Mouse (Mus musculus) liver, postnatal 0 days (tissue): ENCODE measurements around the gene Zg16. TPM values are rescaled to one million over a fixed set of nuclear protein-coding genes. Genes with fewer than 3 reads are reported as not detected.

Experiments used
- ATAC-seq: fragments of 200-750 bp; cut with Nextera tagmentation; 2 replicates; pipeline ENCODE4 v1.8.0; 2017; ENCODE audit warnings: mild to moderate bottlenecking, moderate library complexity
- DNase-seq: peaks from one replicate; pipeline ENCODE4 v3.0.0-alpha.2; 2016
- H3K27ac ChIP-seq: fragments of 300-500 bp; sonication (generic); 2 replicates; pipeline ENCODE4 v1.5.1; 2014; ENCODE audit warnings: antibody characterized with exemption, moderate library complexity, mild to moderate bottlenecking, low read depth
- H3K27me3 ChIP-seq: fragments of 300-500 bp; sonication (generic); 2 replicates; pipeline ENCODE4 v1.6.1; 2014; ENCODE audit warnings: low read length, control low read depth, mixed read lengths; ENCODE audit not compliant: insufficient read depth
- H3K36me3 ChIP-seq: fragments of 300-500 bp; sonication (generic); replicated peaks from 2 replicates; pipeline ENCODE4 v1.6.1; 2014; ENCODE audit warnings: mild to moderate bottlenecking, control low read depth, low read length, moderate library complexity, mixed read lengths; ENCODE audit not compliant: insufficient read depth
- H3K4me1 ChIP-seq: fragments of 300-500 bp; sonication (generic); 2 replicates; pipeline ENCODE4 v1.6.1; 2014; ENCODE audit warnings: antibody characterized with exemption, mild to moderate bottlenecking, control low read depth; ENCODE audit not compliant: insufficient read depth
- H3K4me2 ChIP-seq: fragments of 300-500 bp; sonication (generic); 2 replicates; pipeline ENCODE4 v1.6.1; 2014; ENCODE audit warnings: low read depth, mild to moderate bottlenecking, low read length, moderate library complexity, mixed read lengths
- H3K4me3 ChIP-seq: fragments of 300-500 bp; sonication (generic); 2 replicates; pipeline ENCODE4 v1.5.1; 2014; ENCODE audit warnings: low read depth, low read length
- H3K9ac ChIP-seq: fragments of 300-500 bp; sonication (generic); replicated peaks from 2 replicates; pipeline ENCODE4 v1.6.1; 2014; ENCODE audit warnings: mild to moderate bottlenecking, moderate library complexity
- H3K9me3 ChIP-seq: fragments of 300-500 bp; sonication (generic); 2 replicates; pipeline ENCODE4 v1.6.1; 2016; ENCODE audit warnings: mild to moderate bottlenecking, control low read depth, low read length, mixed read lengths
- CTCF ChIP-seq: sonication (generic); IDR thresholded peaks from 2 replicates; pipeline ENCODE4 v1.5.1; 2016; ENCODE audit warnings: antibody characterized with exemption, low read depth
- EP300 ChIP-seq: IDR thresholded peaks from 2 replicates; pipeline ENCODE4 v1.6.1; 2016; ENCODE audit warnings: antibody characterized with exemption, low read depth, mild to moderate bottlenecking
- WGBS: fragments of 180-500 bp; shearing (Covaris S2); extraction: QIAGEN DNeasy Blood & Tissue Kit; methylation state at CpG from one replicate; pipeline ENCODE4 v1.1.7; 2014; ENCODE audit not compliant: insufficient replicate concordance; 5-methylcytosine and 5-hydroxymethylcytosine counted together
- polyA plus RNA-seq: library from polyadenylated mRNA; unstranded; fragments of >200 nt; fragmentation: Nextera tagmentation; extraction: Ambion mirVana; gene quantifications from 2 replicates; pipeline ENCODE4 v1.2.1, GENCODE M21; 2015

Gene Zg16
- polyA plus RNA-seq, 1 experiment from 2014 or later = 0.59 TPM

GRCm38 (mm10) chr7:127105551-127105950 is 18.4 kb upstream of the Zg16 start:
- Histone ChIP-seq H3K4me3 (no peak overlapping the region), H3K27ac (no peak overlapping the region), H3K4me2 (no peak overlapping the region), H3K27me3 (no peaks in the 10 kb centered on the region), H3K9ac (no peak overlapping the region), H3K4me1 (peaks cover 11% of the 10 kb centered on the region), H3K9me3 (no peaks in the 10 kb centered on the region), H3K36me3 (0 out of 2 replicates have a peak, but pooled peaks cover 3% of the 10 kb centered on the region)
- no peak for TF ChIP-seq CTCF
- TF ChIP-seq EP300 = no peak
- ATAC-seq (no peak), DNase-seq (no peak)
- 68% methylated on average over 7 of the region's 7 CpGs for WGBS

GRCm38 (mm10) chr7:127104560-127105332 is 17.6 kb upstream of the Zg16 start:
- H3K27me3 ChIP-seq = no peaks in the 10 kb centered on the region
- H3K9ac ChIP-seq = no peak overlapping the region
- WGBS = 17% methylated on average over 17 of the region's 17 CpGs
- peaks cover 11% of the 10 kb centered on the region for H3K4me1 ChIP-seq
- H3K9me3 ChIP-seq = no peaks in the 10 kb centered on the region
- 0 out of 2 replicates have a peak, but pooled peaks cover 3% of the 10 kb centered on the region for H3K36me3 ChIP-seq
- 0 out of 2 replicates have a peak overlapping the region, but pooled peaks have one; percentile 13 for H3K4me3 ChIP-seq
- ATAC-seq (peak; percentile 81), DNase-seq (peak; percentile 79)
- TF ChIP-seq CTCF (peak; percentile 95), EP300 (no peak)
- H3K27ac ChIP-seq = peak overlapping the region; percentile 13; the same call in 1 of the 2 replicates
- peak overlapping the region; percentile 62 for H3K4me2 ChIP-seq

- ATAC-seq (peak; percentile 33; the same call in 1 of the 2 replicates), DNase-seq (no peak)
- H3K4me2 ChIP-seq = no peak overlapping the region
- peaks cover 11% of the 10 kb centered on the region for H3K4me1 ChIP-seq
- WGBS = 53% methylated on average over 6 of the region's 6 CpGs
- TF ChIP-seq EP300 (no peak), CTCF (peak; percentile 59)
- no peak overlapping the region for H3K4me3 ChIP-seq
- no peaks in the 10 kb centered on the region for H3K27me3 ChIP-seq
- H3K9ac ChIP-seq = no peak overlapping the region
- no peaks in the 10 kb centered on the region for H3K9me3 ChIP-seq
- H3K36me3 ChIP-seq = 0 out of 2 replicates have a peak, but pooled peaks cover 3% of the 10 kb centered on the region
- peak overlapping the region; percentile 13; the same call in 1 of the 2 replicates for H3K27ac ChIP-seq
Observed at GRCm38 (mm10) chr7:127103960-127104359, 16.8 kb upstream of the Zg16 start.

- Histone ChIP-seq H3K9me3 (no peaks in the 10 kb centered on the region), H3K4me3 (no peak overlapping the region), H3K36me3 (0 out of 2 replicates have a peak, but pooled peaks cover 3% of the 10 kb centered on the region), H3K4me1 (peaks cover 11% of the 10 kb centered on the region), H3K27ac (no peak overlapping the region), H3K4me2 (no peak overlapping the region), H3K9ac (no peak overlapping the region), H3K27me3 (no peaks in the 10 kb centered on the region)
- TF ChIP-seq CTCF (no peak), EP300 (no peak)
- 66% methylated on average over 6 of the region's 6 CpGs for WGBS
- DNase-seq (no peak), ATAC-seq (no peak)
Observed at GRCm38 (mm10) chr7:127102148-127102547, 15.0 kb upstream of the Zg16 start.

- Histone ChIP-seq H3K4me2 (no peak overlapping the region), H3K27ac (no peak overlapping the region), H3K9ac (no peak overlapping the region), H3K9me3 (no peaks in the 10 kb centered on the region), H3K4me1 (peaks cover 11% of the 10 kb centered on the region), H3K4me3 (no peak overlapping the region), H3K27me3 (no peaks in the 10 kb centered on the region), H3K36me3 (no peaks in the 10 kb centered on the region)
- no peak for DNase-seq
- WGBS = 19% methylated on average over 2 of the region's 2 CpGs
- TF ChIP-seq CTCF = peak; percentile 43
- TF ChIP-seq EP300 = no peak
- no peak for ATAC-seq
Observed at GRCm38 (mm10) chr7:127101451-127102016, 14.4 kb upstream of the Zg16 start.

GRCm38 (mm10) chr7:127099528-127099927 is 12.4 kb upstream of the Zg16 start:
- Histone ChIP-seq H3K27ac (no peak overlapping the region), H3K9ac (no peak overlapping the region), H3K4me3 (no peak overlapping the region), H3K4me2 (no peak overlapping the region), H3K4me1 (peaks cover 6% of the 10 kb centered on the region), H3K27me3 (no peaks in the 10 kb centered on the region), H3K36me3 (no peaks in the 10 kb centered on the region), H3K9me3 (no peaks in the 10 kb centered on the region)
- DNase-seq = no peak
- WGBS = 61% methylated on average over 4 of the region's 4 CpGs
- no peak for TF ChIP-seq CTCF
- no peak for TF ChIP-seq EP300
- ATAC-seq = no peak
